Mouse (Mus musculus): ENCODE data around the gene Serpini1. TPM values are rescaled to one million over a fixed set of nuclear protein-coding genes. Genes with fewer than 3 reads are reported as not detected.

Serpini1 gene
- total and polyA plus RNA-seq, 3 experiments, result 1.1 to 2.5 (median 1.2) TPM

GRCm38 (mm10) chr3:75624627-75625026 lies 67.3 kb downstream of the Serpini1 start:
- in situ Hi-C loops (cut with MboI; ENCODE audit: low pct_ligation_motif_present, low pct_unique_long_range_greater_than_20kb, low sequenced_read_pairs), result no loop called here
- no peak overlapping the region for H3K4me3 ChIP-seq (replicated peaks in 1 of 3; ENCODE audit: low read depth in 2 of 3, low read length in 2 of 3, poor library complexity in 1 of 3)
- H3K9me3 ChIP-seq (replicated peaks; ENCODE audit: low read length), result no peaks in the 10 kb centered on the region
- TF ChIP-seq MAX (IDR thresholded peaks at IDR 0.05; ENCODE audit: low read length), result no peak
- TF ChIP-seq KAT2A (IDR thresholded peaks at IDR 0.05; ENCODE audit: insufficient replicate concordance, low read length), result no peak
- no peak for TF ChIP-seq ETS1 (conservative IDR thresholded peaks at IDR 0.05; ENCODE audit: low read depth, low read length)
- no peak for TF ChIP-seq GABPA (IDR thresholded peaks at IDR 0.05; ENCODE audit: insufficient replicate concordance, low read depth, low read length)
- TF ChIP-seq ZMIZ1 (IDR thresholded peaks at IDR 0.05; ENCODE audit: low read depth, low read length), result no peak
- TF ChIP-seq UBTF (IDR thresholded peaks at IDR 0.05; ENCODE audit: low read depth, low read length), result no peak
- TF ChIP-seq CHD1 (IDR thresholded peaks at IDR 0.05; ENCODE audit: low read depth, low read length), result no peak
- TF ChIP-seq SIN3A (IDR thresholded peaks at IDR 0.05; ENCODE audit: low read length), result no peak
- no peak for TF ChIP-seq RAD21 (IDR thresholded peaks at IDR 0.05; ENCODE audit: low read depth, low read length)
- TF ChIP-seq ZKSCAN1 (IDR thresholded peaks at IDR 0.05; ENCODE audit: borderline replicate concordance, low read depth, low read length), result no peak
- TF ChIP-seq USF1 (IDR thresholded peaks at IDR 0.05; ENCODE audit: low read depth, low read length), result no peak
- no peak for TF ChIP-seq MXI1 (IDR thresholded peaks at IDR 0.05; ENCODE audit: low read depth, low read length)
- no peak overlapping the region for H3K9ac ChIP-seq (ENCODE audit: insufficient read depth, low read depth)
- peaks cover 0 to 2% of the 10 kb centered on the region in 2 experiments; a peak in 1 of 4 replicates for H3K4me1 ChIP-seq (ENCODE audit: control insufficient read depth in 1 of 2, insufficient read depth in 2 of 2)
- no peak for DNase-seq (ENCODE audit: extremely low read depth)
- no peak overlapping the region for H3K4me2 ChIP-seq (ENCODE audit: insufficient read depth, low read depth, poor library complexity, severe bottlenecking)
- no peaks in the 10 kb centered on the region for H3K27me3 ChIP-seq (replicated peaks)
- dilution Hi-C loops (cut with MboI; ENCODE audit: extremely low pct_ligation_motif_present, extremely low pct_unique_long_range_greater_than_20kb, low sequenced_read_pairs), result no loop called here
- H3K27ac ChIP-seq (ENCODE audit: insufficient read depth, low read depth), result no peak overlapping the region
- no peaks in the 10 kb centered on the region for H3K36me3 ChIP-seq (replicated peaks in 1 of 2; ENCODE audit: control insufficient read depth in 1 of 2, insufficient read depth in 1 of 2, low read length in 1 of 2)
- H3K79me2 ChIP-seq (replicated peaks; ENCODE audit: control insufficient read depth, extremely low read depth, insufficient read depth, poor library complexity, severe bottlenecking), result no peaks in the 10 kb centered on the region

- in situ Hi-C loops (cut with MboI; ENCODE audit: low pct_ligation_motif_present, low pct_unique_long_range_greater_than_20kb, low sequenced_read_pairs) (no loop called here), dilution Hi-C loops (cut with MboI; ENCODE audit: extremely low pct_ligation_motif_present, extremely low pct_unique_long_range_greater_than_20kb, low sequenced_read_pairs) (no loop called here)
- no peak for TF ChIP-seq GABPA (IDR thresholded peaks at IDR 0.05; ENCODE audit: insufficient replicate concordance, low read depth, low read length)
- TF ChIP-seq ZNF384 (IDR thresholded peaks at IDR 0.05; ENCODE audit: low read depth, low read length), result no peak
- no peak for TF ChIP-seq TBP (conservative IDR thresholded peaks at IDR 0.05; ENCODE audit: low read depth, low read length)
- TF ChIP-seq UBTF (IDR thresholded peaks at IDR 0.05; ENCODE audit: low read depth, low read length), result no peak
- no peak for TF ChIP-seq JUND (conservative IDR thresholded peaks at IDR 0.05; ENCODE audit: low read depth, low read length)
- TF ChIP-seq ETS1 (conservative IDR thresholded peaks at IDR 0.05; ENCODE audit: low read depth, low read length), result no peak
- TF ChIP-seq EP300 (IDR thresholded peaks at IDR 0.05; ENCODE audit: low read length), result no peak
Measured at GRCm38 (mm10) chr3:75630988-75631615, 73.8 kb downstream of the Serpini1 start.

More at GRCm38 (mm10) chr3:75630988-75631615, 73.8 kb downstream of the Serpini1 start:
- DNase-seq (ENCODE audit: extremely low read depth), result no peak
- peaks cover 0 to 43% of the 10 kb centered on the region in 2 experiments; a peak in 2 of 4 replicates for H3K4me1 ChIP-seq (ENCODE audit: control insufficient read depth in 1 of 2, insufficient read depth in 2 of 2)
- no peaks in the 10 kb centered on the region for H3K36me3 ChIP-seq (replicated peaks in 1 of 2; ENCODE audit: control insufficient read depth in 1 of 2, insufficient read depth in 1 of 2, low read length in 1 of 2)
- no peak overlapping the region for H3K9ac ChIP-seq (ENCODE audit: insufficient read depth, low read depth)
- H3K4me2 ChIP-seq (ENCODE audit: insufficient read depth, low read depth, poor library complexity, severe bottlenecking), result no peak overlapping the region
- no peak overlapping the region for H3K27ac ChIP-seq (ENCODE audit: insufficient read depth, low read depth)
- H3K27me3 ChIP-seq (replicated peaks), result no peaks in the 10 kb centered on the region
- H3K4me3 ChIP-seq (replicated peaks in 1 of 3; ENCODE audit: low read depth in 2 of 3, low read length in 2 of 3, poor library complexity in 1 of 3), result no peak overlapping the region
- no peaks in the 10 kb centered on the region for H3K79me2 ChIP-seq (replicated peaks; ENCODE audit: control insufficient read depth, extremely low read depth, insufficient read depth, poor library complexity, severe bottlenecking)
- H3K9me3 ChIP-seq (replicated peaks; ENCODE audit: low read length), result no peaks in the 10 kb centered on the region

Measured in CH12.LX (cell line).